Mouse (Mus musculus) c-Kit-negative CD71-positive TER-119-positive erythroid progenitor cells, embryonic 14.5 days (primary cell): ENCODE results near the gene Pcdh9.

Experiments
- DNase-seq: peaks from one replicate; pipeline ENCODE4 v3.0.0-alpha.2; 2013; ENCODE audit warnings: low read depth, low spot score

Pcdh9 gene

DNA sequence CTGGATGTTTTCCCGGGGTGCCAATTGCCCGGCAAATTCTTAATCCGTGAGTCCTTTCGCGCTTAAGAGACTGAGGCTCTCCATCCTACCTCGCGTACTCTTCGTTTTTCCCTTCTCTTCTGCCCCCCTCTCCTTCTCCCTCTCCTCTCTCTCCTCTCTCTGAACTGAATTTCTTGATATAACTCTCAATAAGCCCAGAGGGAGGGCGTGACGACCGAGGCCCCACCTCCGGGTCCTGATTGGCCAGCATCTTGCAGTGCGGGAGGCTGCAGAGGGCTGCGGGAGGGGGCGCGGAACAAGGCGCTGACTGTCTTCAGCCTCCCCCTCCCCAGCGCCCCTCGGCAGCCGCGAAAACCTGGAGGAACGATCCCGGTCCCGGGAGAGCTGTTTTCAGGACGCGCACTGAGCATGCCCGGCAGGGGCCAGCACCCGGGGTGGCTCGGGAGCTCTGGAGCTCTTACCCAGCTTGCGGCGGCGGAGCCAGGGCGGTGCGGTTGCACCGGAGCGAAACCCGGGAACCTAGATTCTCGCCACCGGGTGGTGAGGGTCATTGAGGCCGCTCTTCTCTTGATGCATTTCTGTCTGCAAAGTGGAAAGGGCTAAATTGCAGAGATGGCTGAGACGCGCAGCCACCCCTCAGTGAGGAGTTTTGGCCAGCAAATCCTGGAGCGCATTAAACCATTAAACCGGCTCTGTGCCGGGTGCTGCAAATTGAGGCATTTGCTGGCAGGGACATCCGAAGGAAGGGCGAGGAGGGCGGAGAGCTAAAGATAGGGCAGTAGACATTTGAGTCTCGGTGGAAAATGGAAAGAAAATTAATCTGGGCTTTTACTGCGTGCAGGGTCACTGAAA, at the start of gene Pcdh9:
Pcdh9 (minus strand) TSS at position 161 of the 852 bp plus-strand sequence.
- no peak for DNase-seq

DNA sequence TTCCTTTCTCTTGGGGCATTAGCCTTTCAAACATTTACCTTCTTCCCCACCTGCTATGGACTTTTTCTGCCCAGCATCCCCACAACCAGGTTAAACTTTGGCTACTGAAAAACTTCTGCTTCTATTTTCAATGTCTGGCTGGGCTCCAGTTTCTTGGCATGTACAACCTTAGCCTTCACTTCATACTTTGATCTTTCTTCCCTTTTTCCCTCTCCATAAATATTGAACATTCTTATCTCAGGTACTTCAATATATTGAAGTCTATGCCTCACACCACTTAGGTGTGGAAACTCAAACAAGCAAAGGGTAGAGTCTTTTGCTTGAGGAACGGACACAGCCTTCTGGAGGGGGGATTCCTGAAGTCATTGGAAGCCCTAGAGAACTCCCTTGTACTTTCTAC, 16.4 kb upstream of the Pcdh9 start:
- no peak for DNase-seq

- DNase-seq, result no peak
Observed at GRCm38 (mm10) chr14:93898533-93898932, 8.1 kb upstream of the Pcdh9 start.

DNA sequence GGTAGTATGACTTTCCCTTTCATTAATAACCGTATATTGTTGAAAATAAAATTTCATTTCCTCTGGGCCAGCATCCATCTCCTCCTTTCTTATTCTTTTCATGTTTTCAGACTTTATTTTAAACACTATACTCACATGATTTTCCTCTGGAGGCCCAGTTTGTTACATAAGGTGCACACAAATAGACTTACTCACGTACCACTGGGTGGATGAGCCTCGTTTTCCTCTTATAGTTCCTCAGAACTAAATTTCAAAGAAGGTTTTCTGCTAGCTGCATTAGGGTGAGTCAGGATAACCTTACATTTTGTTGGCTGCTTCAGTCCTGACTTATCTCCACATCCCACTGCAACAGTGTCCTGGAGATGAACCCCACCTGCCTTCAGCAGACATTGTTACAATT, 4.7 kb upstream of the Pcdh9 start:
- DNase-seq, result no peak

GRCm38 (mm10) chr14:93891371-93891746, 880 bp upstream of the Pcdh9 start:
- no peak for DNase-seq

GRCm38 (mm10) chr14:93889839-93890518, 500 bp downstream of the Pcdh9 start:
- DNase-seq, result no peak

DNA sequence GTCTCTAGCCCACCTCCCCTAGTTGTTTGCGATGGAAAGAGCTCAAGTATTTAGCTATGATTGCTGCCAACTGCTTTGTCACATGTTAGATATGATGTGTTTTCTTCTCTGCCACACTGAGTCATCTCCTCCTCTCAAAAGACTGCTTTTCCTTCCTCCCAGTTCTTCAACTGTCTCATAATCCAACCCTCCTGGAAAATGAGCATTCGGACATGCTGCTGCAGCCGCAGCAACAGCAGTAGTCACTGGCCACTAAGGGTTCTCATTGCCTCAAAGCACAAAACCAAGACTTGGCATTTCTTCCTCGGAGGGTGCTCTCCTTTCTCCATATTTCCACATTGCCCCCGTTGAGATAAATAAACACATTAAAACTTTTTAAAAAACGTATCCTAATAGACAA, 1.2 kb downstream of the Pcdh9 start:
- DNase-seq, result no peak

GRCm38 (mm10) chr14:93888346-93888745, 2.1 kb downstream of the Pcdh9 start:
- no peak for DNase-seq

DNA sequence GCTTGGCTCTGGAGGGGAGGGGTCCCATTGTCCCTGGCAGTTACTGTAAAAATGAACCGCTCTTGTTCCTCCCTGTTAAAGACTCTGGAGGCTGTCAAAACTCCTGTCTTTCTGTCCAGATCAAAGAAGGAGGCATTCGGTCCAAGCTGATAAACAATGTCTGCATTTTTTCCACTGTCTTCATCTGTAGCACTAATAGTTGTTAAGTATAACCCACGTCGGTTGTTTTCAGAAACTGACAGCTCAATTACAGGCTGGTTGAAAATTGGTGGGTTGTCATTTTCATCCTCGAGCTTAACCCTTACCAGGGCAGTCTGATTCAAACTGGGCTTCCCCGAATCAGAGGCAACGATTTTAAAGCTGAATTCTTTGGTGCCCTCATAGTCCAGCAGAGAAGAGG, 3.4 kb downstream of the Pcdh9 start:
- no peak for DNase-seq

- DNase-seq, result no peak
Observed at GRCm38 (mm10) chr14:93885551-93886084, 4.9 kb downstream of the Pcdh9 start.

DNA sequence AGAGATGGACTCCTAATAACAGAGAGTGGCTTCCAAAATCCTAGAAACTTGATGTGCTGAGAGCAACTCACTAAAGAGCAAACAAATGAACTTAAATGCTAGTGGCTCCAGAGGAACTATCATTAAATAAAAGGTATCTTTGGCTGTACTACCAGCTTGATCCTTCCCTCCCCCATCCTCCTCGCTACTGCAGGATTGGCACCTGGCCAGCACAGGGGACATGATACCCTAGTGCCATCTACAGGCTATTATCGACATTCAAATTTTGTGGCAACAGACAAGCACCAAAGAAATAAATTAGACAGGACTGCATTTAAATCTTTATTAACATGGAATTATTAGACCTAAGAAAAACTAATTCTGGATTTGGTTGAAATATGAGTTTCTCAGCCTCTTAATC, 6.0 kb downstream of the Pcdh9 start:
- no peak for DNase-seq

DNA sequence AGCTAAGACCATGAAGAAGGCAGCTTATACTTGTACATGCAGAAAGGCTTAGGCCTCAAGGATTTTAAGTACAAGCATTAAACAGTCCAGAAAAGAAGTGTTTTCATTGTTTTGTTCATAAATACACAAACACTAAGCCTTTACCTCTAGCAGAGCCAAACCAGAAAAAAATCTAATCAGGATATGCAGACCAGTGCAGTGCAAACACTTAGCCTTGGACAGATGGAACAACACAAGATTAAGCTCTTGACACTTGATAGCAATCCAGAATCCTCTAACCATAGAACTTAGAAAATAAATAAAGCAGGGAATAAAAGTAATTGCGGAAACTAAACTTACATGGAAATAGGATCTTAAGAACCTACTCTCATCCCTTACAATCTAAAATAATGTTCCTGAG, 10.4 kb downstream of the Pcdh9 start:
- no peak for DNase-seq

DNA sequence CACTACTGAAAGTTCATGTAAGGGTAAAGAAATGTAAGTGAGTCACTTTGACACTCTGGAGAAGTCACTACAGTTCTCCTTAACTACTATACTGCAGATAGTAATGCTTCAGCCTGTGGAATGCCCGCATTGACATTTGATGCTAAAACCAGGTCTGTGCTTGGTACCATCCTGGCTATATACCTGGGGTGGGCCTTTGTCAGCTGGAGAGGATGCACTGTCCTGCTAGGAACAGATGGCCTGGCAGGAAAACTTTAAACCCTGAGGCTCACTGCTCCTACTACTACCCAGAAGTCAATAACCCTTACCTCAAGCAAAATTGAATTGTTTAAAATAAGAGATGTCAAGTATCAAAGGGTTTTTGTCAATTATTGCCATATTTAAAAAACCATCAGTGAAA, 14.5 kb downstream of the Pcdh9 start:
- no peak for DNase-seq

DNA sequence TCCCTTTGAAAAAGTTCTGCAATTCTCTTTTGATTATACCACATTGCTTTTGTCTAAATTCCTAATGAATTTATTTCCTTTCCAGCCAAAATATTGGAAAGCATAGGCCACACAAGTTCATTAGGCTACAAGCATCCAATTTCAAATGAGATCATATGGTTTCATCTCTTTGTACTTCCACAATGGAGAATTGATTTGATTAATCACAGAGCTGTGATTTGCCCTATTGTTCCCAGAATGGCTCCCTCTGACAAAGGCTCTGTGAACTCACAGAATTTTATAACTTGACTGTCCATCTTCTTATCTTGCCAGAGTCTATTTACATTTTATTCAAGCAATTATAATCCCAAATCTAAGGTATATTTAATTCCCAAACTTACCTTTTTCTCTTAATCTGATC, 22.3 kb downstream of the Pcdh9 start:
- no peak for DNase-seq

DNA sequence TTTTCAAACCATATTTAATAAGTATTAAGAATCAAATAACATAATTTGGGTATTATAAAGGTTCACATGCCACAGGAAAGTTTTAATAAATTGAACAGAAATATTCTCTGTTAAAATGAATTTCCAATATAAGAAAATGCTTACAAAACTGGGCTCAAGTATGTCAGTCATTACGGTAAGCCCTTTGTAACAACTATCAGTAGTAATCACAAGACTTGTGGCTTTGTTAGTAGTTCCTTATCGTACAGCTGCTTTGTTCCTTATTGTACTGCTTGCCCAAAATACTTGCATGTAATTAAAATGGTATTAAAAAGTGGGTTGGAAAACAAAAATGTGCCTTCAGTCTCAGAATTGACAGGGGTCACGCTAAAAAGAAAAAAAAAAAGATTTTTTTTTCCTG, 32.4 kb downstream of the Pcdh9 start:
- no peak for DNase-seq

DNA sequence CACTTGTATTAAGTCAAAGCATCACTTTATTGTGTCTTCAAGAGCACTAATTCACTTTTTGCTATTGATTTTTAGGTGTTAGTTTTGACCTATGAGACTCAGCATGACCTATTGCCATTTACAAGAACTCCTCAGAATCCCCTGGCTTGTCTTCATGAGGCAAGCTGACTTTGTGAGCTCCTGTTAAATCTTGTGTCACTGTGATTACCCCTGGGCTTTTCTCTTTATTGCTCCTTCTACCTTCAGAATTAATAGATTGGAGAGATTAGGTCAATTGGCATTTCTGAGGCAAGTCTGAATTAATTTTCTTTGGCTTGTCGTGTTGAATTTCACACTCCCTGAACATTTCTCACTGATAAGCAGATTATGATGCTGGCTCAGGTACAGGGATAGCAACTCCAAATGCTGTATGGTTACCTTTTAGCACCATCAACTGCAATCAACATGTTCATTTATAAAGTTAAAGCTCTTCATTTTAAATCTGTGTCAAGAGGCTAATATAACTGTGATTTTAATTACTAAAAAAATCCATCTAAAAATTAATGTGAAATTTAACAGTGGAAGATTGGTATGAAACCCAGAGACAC, 44.3 kb downstream of the Pcdh9 start:
- no peak for DNase-seq

GRCm38 (mm10) chr14:93842686-93843288, 47.7 kb downstream of the Pcdh9 start:
- DNase-seq, result no peak

- DNase-seq, result no peak
Observed at GRCm38 (mm10) chr14:93832511-93832910, 58.0 kb downstream of the Pcdh9 start.

GRCm38 (mm10) chr14:93827159-93827558, 63.3 kb downstream of the Pcdh9 start:
- DNase-seq, result no peak

DNA sequence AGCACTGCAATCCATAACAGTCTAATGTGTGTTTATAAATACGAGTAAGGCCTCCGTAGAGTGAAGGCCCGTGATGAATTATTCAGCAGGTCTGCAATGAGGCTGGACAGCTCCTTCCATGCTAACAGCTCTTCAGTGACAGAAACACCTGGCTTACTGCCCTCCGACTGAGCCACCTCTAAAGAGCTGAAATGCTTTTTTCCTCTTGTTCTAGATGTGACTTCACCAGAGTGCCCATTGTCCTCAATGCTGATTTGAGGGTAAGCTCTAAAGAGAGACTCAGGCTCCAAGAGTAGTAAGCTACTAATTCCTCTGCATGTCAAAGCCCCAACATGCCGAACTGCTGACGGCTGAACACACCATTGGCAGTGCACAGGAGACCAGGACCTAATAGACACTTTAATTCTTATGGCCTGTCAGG, 64.4 kb downstream of the Pcdh9 start:
- DNase-seq, result no peak

DNA sequence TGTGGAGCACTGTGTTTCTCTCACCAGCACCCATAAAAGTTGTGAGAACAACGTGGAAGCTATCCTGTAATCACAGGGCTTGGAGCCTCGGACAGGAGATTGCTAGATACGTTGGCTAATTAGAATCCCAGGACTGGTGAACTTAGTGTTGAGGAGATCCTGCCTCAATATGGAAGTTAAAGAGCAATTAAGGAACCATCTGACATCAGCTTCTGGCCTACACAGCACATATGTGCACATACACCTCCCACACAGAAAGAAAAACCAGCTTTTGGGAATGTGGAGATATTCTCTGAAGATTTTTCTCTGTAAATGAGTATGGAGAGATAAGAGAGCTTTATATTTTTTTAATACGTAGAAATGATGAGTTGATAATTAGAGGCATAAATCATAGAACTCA, 71.6 kb downstream of the Pcdh9 start:
- no peak for DNase-seq

- DNase-seq, result no peak
Observed at GRCm38 (mm10) chr14:93817591-93817990, 72.9 kb downstream of the Pcdh9 start.
